Mouse (Mus musculus) liver, embryonic 11.5 days (tissue): Measurements from ENCODE around the gene Armc10. TPM values are rescaled to one million over a fixed set of nuclear protein-coding genes. Genes with fewer than 3 reads are reported as not detected.
A peak's percentile ranks its signal among the peaks of the same experiment; 100 is the strongest.

ENCODE experiments used
- ATAC-seq: fragments of 200-750 bp; cut with Nextera tagmentation; replicated peaks from 2 replicates; pipeline ENCODE4 v1.8.0; 2017; ENCODE audit warnings: moderate number of reproducible peaks, mild to moderate bottlenecking, moderate TSS enrichment, moderate library complexity; ENCODE audit not compliant: low FRiP score
- DNase-seq: peaks from one replicate; pipeline ENCODE4 v3.0.0-alpha.2; 2017; ENCODE audit warnings: low spot score
- H3K27ac ChIP-seq: fragments of 300-500 bp; sonication (generic); 2 replicates; pipeline ENCODE4 v1.5.1; 2014; ENCODE audit warnings: mild to moderate bottlenecking, low read depth, low read length, control low read depth
- H3K27me3 ChIP-seq: fragments of 300-500 bp; sonication (generic); replicated peaks from 2 replicates; pipeline ENCODE4 v1.6.1; 2014; ENCODE audit warnings: low read length, mixed read lengths; ENCODE audit not compliant: control insufficient read depth, insufficient read depth
- H3K36me3 ChIP-seq: fragments of 300-500 bp; sonication (generic); 2 replicates; pipeline ENCODE4 v1.6.1; 2014; ENCODE audit warnings: mild to moderate bottlenecking, low read length, moderate library complexity, mixed read lengths; ENCODE audit not compliant: control insufficient read depth, insufficient read depth
- H3K4me1 ChIP-seq: fragments of 300-500 bp; sonication (generic); replicated peaks from 2 replicates; pipeline ENCODE4 v1.6.1; 2014; ENCODE audit warnings: low read length, mixed read lengths; ENCODE audit not compliant: control insufficient read depth, insufficient read depth
- H3K4me2 ChIP-seq: fragments of 300-500 bp; sonication (generic); 2 replicates; pipeline ENCODE4 v1.6.1; 2014; ENCODE audit warnings: mild to moderate bottlenecking, control low read depth, moderate library complexity
- H3K4me3 ChIP-seq: fragments of 300-500 bp; sonication (generic); 2 replicates; pipeline ENCODE4 v1.5.1; 2014; ENCODE audit warnings: low read depth, low read length, control low read depth
- H3K9ac ChIP-seq: fragments of 300-500 bp; sonication (generic); 2 replicates; pipeline ENCODE4 v1.6.1; 2014; ENCODE audit warnings: low read depth, low read length, control low read depth
- H3K9me3 ChIP-seq: fragments of 300-500 bp; sonication (generic); 2 replicates; pipeline ENCODE4 v1.6.1; 2016; ENCODE audit warnings: low read length, inconsistent platforms, mixed read lengths; ENCODE audit not compliant: control insufficient read depth
- WGBS: fragments of 180-500 bp; shearing (Covaris S2); extraction: QIAGEN DNeasy Blood & Tissue Kit; methylation state at CpG from one replicate; pipeline ENCODE4 v1.1.7; 2014; 5-methylcytosine and 5-hydroxymethylcytosine counted together
- polyA plus RNA-seq: library from polyadenylated mRNA; unstranded; fragments of >200 nt; fragmentation: Nextera tagmentation; extraction: Ambion mirVana; gene quantifications from 2 replicates; pipeline ENCODE4 v1.2.1, GENCODE M21; 2014

The Armc10 gene
- polyA plus RNA-seq, 1 experiment from 2014 or later, result 29.8 TPM

- DNase-seq (no peak), ATAC-seq (no peak)
- WGBS, result 89% methylated on average over 23 of the region's 23 CpGs
- Histone ChIP-seq H3K27ac (no peak overlapping the region), H3K27me3 (no peaks in the 10 kb centered on the region), H3K9me3 (no peaks in the 10 kb centered on the region; the same call in 1 of the 2 replicates), H3K4me1 (peaks cover 7% of the 10 kb centered on the region; the same call in 1 of the 2 replicates), H3K4me2 (no peak overlapping the region), H3K36me3 (peaks cover 2% of the 10 kb centered on the region; the same call in 1 of the 2 replicates), H3K9ac (no peak overlapping the region), H3K4me3 (no peak overlapping the region)
These were observed 29.9 kb downstream of the Armc10 start for GRCm38 (mm10) chr5:21675494-21675893.

- H3K36me3 ChIP-seq, result peaks cover 2% of the 10 kb centered on the region; the same call in 1 of the 2 replicates
- no peak for ATAC-seq
- 95% methylated on average over 6 of the region's 6 CpGs for WGBS
These were observed 32.3 kb downstream of the Armc10 start for GRCm38 (mm10) chr5:21677939-21678338.

GRCm38 (mm10) chr5:21678363-21678762 is 32.8 kb downstream of the Armc10 start:
- H3K9ac ChIP-seq, result no peak overlapping the region
- no peaks in the 10 kb centered on the region; the same call in 1 of the 2 replicates for H3K9me3 ChIP-seq
- WGBS, result 86% methylated on average over 9 of the region's 9 CpGs
- H3K27me3 ChIP-seq, result no peaks in the 10 kb centered on the region
- no peak overlapping the region for H3K4me3 ChIP-seq
- peaks cover 8% of the 10 kb centered on the region; the same call in 1 of the 2 replicates for H3K4me1 ChIP-seq
- H3K27ac ChIP-seq, result no peak overlapping the region
- ATAC-seq (no peak), DNase-seq (no peak)
- peaks cover 2% of the 10 kb centered on the region; the same call in 1 of the 2 replicates for H3K36me3 ChIP-seq
- H3K4me2 ChIP-seq, result no peak overlapping the region

More at GRCm38 (mm10) chr5:21677939-21678338, 32.3 kb downstream of the Armc10 start:
- no peak overlapping the region for H3K4me2 ChIP-seq
- H3K27me3 ChIP-seq, result no peaks in the 10 kb centered on the region
- no peak overlapping the region for H3K4me3 ChIP-seq
- no peak overlapping the region for H3K27ac ChIP-seq
- DNase-seq, result no peak
- peaks cover 10% of the 10 kb centered on the region; the same call in 1 of the 2 replicates for H3K4me1 ChIP-seq
- H3K9ac ChIP-seq, result no peak overlapping the region
- no peaks in the 10 kb centered on the region; the same call in 1 of the 2 replicates for H3K9me3 ChIP-seq

- H3K36me3 ChIP-seq, result no peaks in the 10 kb centered on the region
- no peak overlapping the region for H3K4me3 ChIP-seq
- ATAC-seq, result no peak
- no peak overlapping the region for H3K4me2 ChIP-seq
- H3K9me3 ChIP-seq, result no peaks in the 10 kb centered on the region; the same call in 1 of the 2 replicates
- WGBS, result 80% methylated on average over 4 of the region's 4 CpGs
- no peak for DNase-seq
- H3K9ac ChIP-seq, result no peak overlapping the region
- H3K27ac ChIP-seq, result no peak overlapping the region
- 0 out of 2 replicates have a peak, but pooled peaks cover 3% of the 10 kb centered on the region for H3K4me1 ChIP-seq
- H3K27me3 ChIP-seq, result no peaks in the 10 kb centered on the region
These were observed 34.4 kb downstream of the Armc10 start for GRCm38 (mm10) chr5:21680029-21680428.

- Histone ChIP-seq H3K27ac (no peak overlapping the region), H3K27me3 (no peaks in the 10 kb centered on the region), H3K4me2 (no peak overlapping the region), H3K4me1 (0 out of 2 replicates have a peak, but pooled peaks cover 3% of the 10 kb centered on the region), H3K36me3 (no peaks in the 10 kb centered on the region), H3K4me3 (no peak overlapping the region), H3K9ac (no peak overlapping the region), H3K9me3 (no peaks in the 10 kb centered on the region; the same call in 1 of the 2 replicates)
- ATAC-seq, result 0 out of 2 replicates have a peak, but pooled peaks have one; percentile 29
- 85% methylated on average over 5 of the region's 5 CpGs for WGBS
- DNase-seq, result no peak
These were observed 35.3 kb downstream of the Armc10 start for GRCm38 (mm10) chr5:21680940-21681339.

GRCm38 (mm10) chr5:21683811-21684210 is 38.2 kb downstream of the Armc10 start:
- Histone ChIP-seq H3K36me3 (no peaks in the 10 kb centered on the region), H3K4me3 (no peak overlapping the region), H3K27ac (no peak overlapping the region), H3K9ac (no peak overlapping the region), H3K4me1 (0 out of 2 replicates have a peak, but pooled peaks cover 3% of the 10 kb centered on the region), H3K27me3 (no peaks in the 10 kb centered on the region), H3K9me3 (no peaks in the 10 kb centered on the region), H3K4me2 (no peak overlapping the region)
- ATAC-seq (no peak), DNase-seq (no peak)
- 94% methylated on average over 9 of the region's 9 CpGs for WGBS

- DNase-seq (no peak), ATAC-seq (no peak)
- no peak overlapping the region for H3K4me3 ChIP-seq
- H3K4me2 ChIP-seq, result no peak overlapping the region
- H3K9me3 ChIP-seq, result no peaks in the 10 kb centered on the region
- no peaks in the 10 kb centered on the region for H3K36me3 ChIP-seq
- 0 out of 2 replicates have a peak, but pooled peaks cover 3% of the 10 kb centered on the region for H3K4me1 ChIP-seq
- no peak overlapping the region for H3K9ac ChIP-seq
- no peak overlapping the region for H3K27ac ChIP-seq
- 65% methylated on average over 10 of the region's 10 CpGs for WGBS
- no peaks in the 10 kb centered on the region for H3K27me3 ChIP-seq
These were observed 39.4 kb downstream of the Armc10 start for GRCm38 (mm10) chr5:21685001-21685400.

- ATAC-seq (0 out of 2 replicates have a peak, but pooled peaks have one; percentile 29), DNase-seq (no peak)
- H3K27me3 ChIP-seq, result no peaks in the 10 kb centered on the region
- H3K36me3 ChIP-seq, result no peaks in the 10 kb centered on the region
- no peaks in the 10 kb centered on the region for H3K4me1 ChIP-seq
- 45% methylated on average over 4 of the region's 4 CpGs for WGBS
- no peak overlapping the region for H3K9ac ChIP-seq
- no peak overlapping the region for H3K4me2 ChIP-seq
- H3K27ac ChIP-seq, result no peak overlapping the region
- no peak overlapping the region for H3K4me3 ChIP-seq
- H3K9me3 ChIP-seq, result no peaks in the 10 kb centered on the region
These were observed 41.4 kb downstream of the Armc10 start for GRCm38 (mm10) chr5:21687042-21687441.

GRCm38 (mm10) chr5:21692230-21692629 is 46.6 kb downstream of the Armc10 start:
- Histone ChIP-seq H3K9me3 (no peaks in the 10 kb centered on the region), H3K27me3 (no peaks in the 10 kb centered on the region), H3K36me3 (no peaks in the 10 kb centered on the region), H3K4me1 (no peaks in the 10 kb centered on the region), H3K27ac (no peak overlapping the region), H3K4me3 (no peak overlapping the region), H3K4me2 (no peak overlapping the region), H3K9ac (no peak overlapping the region)
- DNase-seq (no peak), ATAC-seq (no peak)
- WGBS, result 90% methylated on average over 5 of the region's 5 CpGs
